ENCODE assay signal across 12 mouse cellular contexts in genomic region chr3:58817337-58817736, GRCm38 (mm10). TPM values are rescaled to one million over a fixed set of nuclear protein-coding genes. Genes with fewer than 3 reads are reported as not detected.
DNase-seq lines count a peak whose midpoint lies in the region; ATAC-seq lines count a peak whose summit lies in the region.
"Had no signal": no experiment of that assay in that cellular context is flagged by ENCODE, and none has a peak within 500 bp of the region (broad histone marks: within the 10 kb centered on the region; RNA-seq: fewer than 3 reads in every experiment).

No protein-coding gene starts in this region.

- peak; percentile 14 for DNase-seq in gastrocnemius, postnatal 14 days
- no peak for DNase-seq in gastrocnemius, postnatal 10 days
- DNase-seq in testis, postnatal 14 days (ENCODE audit: low spot score) = peak; percentile 7
- no peak for DNase-seq in testis, postnatal 10 days (ENCODE audit: low spot score)
- no peak for DNase-seq in natural killer cell, adult 2 months (ENCODE audit: low spot score in 2 of 2)
- no peak for DNase-seq in thymus, postnatal 25 days
- no peak for DNase-seq in urinary bladder, adult 18-20 months (ENCODE audit: low spot score in 2 of 2)
- DNase-seq: cerebellum, postnatal 36 days; kidney, postnatal 36 days; thymus, postnatal 36 days had no signal

- 17% methylated on average over 6 of the region's 6 CpGs for WGBS in hindbrain, embryonic 13.5 days

- peaks cover 10% of the 10 kb centered on the region; the same call in 1 of the 2 replicates for H3K4me1 ChIP-seq in hindbrain, embryonic 13.5 days (replicated peaks)

- H3K9ac ChIP-seq in hindbrain, embryonic 13.5 days = no peak overlapping the region

- intact Hi-C loops in gastrocnemius, postnatal 14 days (cut with DNase I; ENCODE audit: low total_unique reads) = no loop called here

- H3K4me3 ChIP-seq in hindbrain, embryonic 13.5 days = no peak overlapping the region

- 0 out of 2 replicates have a peak, but pooled peaks cover 7% of the 10 kb centered on the region for H3K27me3 ChIP-seq in hindbrain, embryonic 13.5 days

- H3K36me3 ChIP-seq in hindbrain, embryonic 13.5 days = no peaks in the 10 kb centered on the region

- no peak overlapping the region for H3K4me2 ChIP-seq in hindbrain, embryonic 13.5 days
- H3K4me2 ChIP-seq: liver, embryonic 11.5 days had no signal

- ATAC-seq in hindbrain, embryonic 13.5 days (ENCODE audit: low FRiP score) = peak; percentile 62; the same call in 1 of the 2 replicates

- no peak overlapping the region for H3K27ac ChIP-seq in hindbrain, embryonic 13.5 days

- no peaks in the 10 kb centered on the region for H3K9me3 ChIP-seq in hindbrain, embryonic 13.5 days

RNA-seq across cellular contexts. Expression of gene Mindy4b-ps, which starts 4.8 kb away (rescaled TPM):
- not detected for total RNA-seq in gastrocnemius, postnatal 14 days (2021)
- total RNA-seq in gastrocnemius, postnatal 10 days (2021) = not detected
- polyA plus RNA-seq in hindbrain, embryonic 13.5 days (2015; fragmentation: Nextera tagmentation; extraction: Ambion mirVana) = not detected in 2 replicates
- polyA plus RNA-seq: liver, embryonic 11.5 days had no signal

Comparison
In these comparisons a context has a peak if more than half of its experiments do, and no peak if none do; other contexts are left out.
1. DNase-seq: peak in gastrocnemius, postnatal 14 days (single experiment) and testis, postnatal 14 days (single experiment); none in gastrocnemius, postnatal 10 days (single experiment), testis, postnatal 10 days (single experiment), natural killer cell, adult 2 months (0 of 2), thymus, postnatal 25 days (single experiment) and urinary bladder, adult 18-20 months (0 of 2).